Mouse (Mus musculus) ES-Bruce4 (cell line): ENCODE results near the gene Cfc1. TPM values are rescaled to one million over a fixed set of nuclear protein-coding genes. Genes with fewer than 3 reads are reported as not detected.

Experiments used
- H3K27ac ChIP-seq: 2 replicates; pipeline ENCODE4 v1.5.1; 2012; ENCODE audit warnings: low read length, inconsistent platforms; ENCODE audit not compliant: insufficient read depth
- H3K27me3 ChIP-seq: 2 replicates; pipeline ENCODE4 v1.6.1; 2012; ENCODE audit warnings: mild to moderate bottlenecking, low read length, inconsistent platforms; ENCODE audit not compliant: control insufficient read depth, poor library complexity, insufficient read depth, severe bottlenecking
- H3K36me3 ChIP-seq: 2 replicates; pipeline ENCODE4 v1.6.1; 2012; ENCODE audit warnings: inconsistent platforms, mild to moderate bottlenecking, low read length, moderate library complexity; ENCODE audit not compliant: control insufficient read depth, poor library complexity, insufficient read depth, severe bottlenecking
- H3K4me1 ChIP-seq: one replicate; pipeline ENCODE4 v1.8.1; 2011; ENCODE audit warnings: low read length; ENCODE audit not compliant: control insufficient read depth, insufficient read depth
- H3K4me3 ChIP-seq: 2 replicates; pipeline ENCODE4 v1.5.1; 2011; ENCODE audit warnings: low read depth, mild to moderate bottlenecking, low read length
- H3K9ac ChIP-seq: 2 replicates; pipeline ENCODE4 v1.6.1; 2012; ENCODE audit warnings: low read depth, mild to moderate bottlenecking, inconsistent platforms; ENCODE audit not compliant: poor library complexity, severe bottlenecking
- H3K9me3 ChIP-seq: replicated peaks from 2 replicates; pipeline ENCODE4 v1.6.1; 2012; ENCODE audit warnings: mild to moderate bottlenecking, low read length, inconsistent platforms; ENCODE audit not compliant: control insufficient read depth, poor library complexity, insufficient read depth, severe bottlenecking
- CTCF ChIP-seq: IDR thresholded peaks from one replicate; pipeline ENCODE4 v1.8.1; 2011; ENCODE audit warnings: low read depth, low read length
- EP300 ChIP-seq: IDR thresholded peaks from 2 replicates; pipeline ENCODE4 v1.6.1; 2011; ENCODE audit warnings: low read depth, low read length; ENCODE audit not compliant: insufficient read depth
- POLR2A ChIP-seq: IDR thresholded peaks from one replicate; pipeline ENCODE4 v1.8.1; 2011; ENCODE audit warnings: low read length; ENCODE audit not compliant: insufficient read depth
- polyA plus RNA-seq: library from polyadenylated mRNA; stranded (reverse); fragments of >200 nt; gene quantifications from 2 replicates; pipeline ENCODE4 v1.2.4, GENCODE M21; 2011; ENCODE audit warnings: low read depth; ENCODE audit not compliant: missing spikeins, insufficient read depth, insufficient read length

Gene Cfc1
- polyA plus RNA-seq, 1 experiment, result 1.8 TPM

DNA sequence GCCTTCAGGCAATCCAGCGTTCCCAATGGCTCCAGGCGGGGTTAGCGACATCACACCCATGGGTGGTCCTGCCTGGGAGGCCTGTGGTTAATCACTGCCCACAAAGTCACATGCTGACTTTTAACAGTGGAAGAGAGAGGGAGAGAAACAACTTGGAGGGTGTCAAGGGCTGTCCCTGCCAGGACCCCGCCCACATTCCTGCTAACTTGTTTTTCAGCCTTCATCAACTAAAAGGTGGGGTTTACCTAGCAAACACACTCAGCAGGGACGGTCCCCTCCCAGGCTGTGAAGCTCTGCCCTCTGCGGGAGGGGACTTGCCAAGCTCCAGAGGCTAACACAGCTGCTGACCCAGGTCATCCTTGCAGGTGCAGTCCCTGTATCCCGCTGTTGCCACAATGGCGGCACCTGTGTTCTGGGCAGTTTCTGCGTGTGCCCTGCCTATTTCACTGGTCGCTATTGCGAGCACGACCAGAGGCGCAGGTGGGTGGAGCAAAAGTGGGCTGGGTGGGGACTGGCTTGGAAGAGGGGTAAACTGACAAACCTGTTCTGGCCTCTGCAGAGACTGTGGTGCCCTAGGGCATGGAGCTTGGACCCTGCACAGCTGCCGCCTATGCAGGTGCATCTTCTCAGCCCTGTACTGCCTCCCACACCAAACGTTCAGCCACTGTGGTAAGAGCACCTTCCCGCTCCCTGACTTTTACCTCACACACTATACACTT lies 1.5 kb downstream of the Cfc1 start:
- Histone ChIP-seq H3K9ac (no peak overlapping the region), H3K4me1 (peaks cover 3% of the 10 kb centered on the region), H3K27ac (no peak overlapping the region), H3K36me3 (no peaks in the 10 kb centered on the region), H3K9me3 (no peaks in the 10 kb centered on the region), H3K4me3 (peak overlapping the region; percentile 29), H3K27me3 (no peaks in the 10 kb centered on the region)
- TF ChIP-seq EP300, result peak; percentile 71; the same call in 1 of the 2 replicates
- no peak for TF ChIP-seq POLR2A

DNA sequence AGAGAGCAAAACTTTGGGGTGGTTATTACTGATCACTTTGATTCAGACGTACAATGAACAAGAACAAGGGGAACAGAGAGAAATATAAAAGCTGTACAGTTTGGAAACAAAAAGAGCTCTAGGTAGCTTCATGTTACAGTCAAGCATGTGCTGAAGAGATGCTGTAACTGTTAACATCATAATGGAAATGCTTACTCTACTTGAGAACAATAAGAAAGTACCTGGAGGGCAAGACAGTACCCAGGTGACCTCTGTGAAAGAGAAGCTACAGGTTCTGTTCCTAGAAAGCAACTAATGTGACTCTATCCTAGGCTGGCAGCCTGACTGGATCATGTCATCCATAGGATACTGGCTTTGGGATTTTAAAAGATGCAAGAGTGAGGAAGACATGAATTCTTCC lies 11.6 kb downstream of the Cfc1 start:
- Histone ChIP-seq H3K4me1 (peaks cover 1% of the 10 kb centered on the region), H3K9ac (no peak overlapping the region), H3K36me3 (no peaks in the 10 kb centered on the region), H3K27ac (no peak overlapping the region), H3K4me3 (no peak overlapping the region), H3K27me3 (no peaks in the 10 kb centered on the region), H3K9me3 (no peaks in the 10 kb centered on the region)
- TF ChIP-seq POLR2A (no peak), CTCF (no peak), EP300 (no peak)

DNA sequence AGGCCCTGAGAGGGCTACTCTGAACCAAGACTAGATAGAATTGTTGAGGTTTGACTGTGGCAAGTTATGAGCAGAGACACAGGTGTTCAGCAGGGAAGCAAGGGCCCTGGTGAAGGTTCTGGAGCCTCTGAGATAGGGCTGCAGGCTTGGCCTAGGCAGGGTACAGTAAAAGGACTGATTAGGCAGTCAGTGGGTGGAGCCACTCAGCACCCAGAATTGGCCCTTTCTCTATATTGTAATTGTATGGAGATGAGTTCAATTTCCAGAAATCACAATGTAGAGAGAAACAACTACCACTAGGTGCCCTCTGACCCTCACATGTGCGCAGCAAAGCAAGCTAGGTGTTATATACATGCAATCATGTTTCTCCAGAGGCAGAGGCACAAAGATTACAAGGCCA lies 18.2 kb downstream of the Cfc1 start:
- no peak overlapping the region for H3K4me3 ChIP-seq
- H3K4me1 ChIP-seq, result no peaks in the 10 kb centered on the region
- no peaks in the 10 kb centered on the region; the same call in 1 of the 2 replicates for H3K9me3 ChIP-seq
- H3K9ac ChIP-seq, result no peak overlapping the region
- TF ChIP-seq CTCF (no peak), EP300 (no peak), POLR2A (no peak)
- no peak overlapping the region for H3K27ac ChIP-seq
- H3K27me3 ChIP-seq, result no peaks in the 10 kb centered on the region
- no peaks in the 10 kb centered on the region for H3K36me3 ChIP-seq

DNA sequence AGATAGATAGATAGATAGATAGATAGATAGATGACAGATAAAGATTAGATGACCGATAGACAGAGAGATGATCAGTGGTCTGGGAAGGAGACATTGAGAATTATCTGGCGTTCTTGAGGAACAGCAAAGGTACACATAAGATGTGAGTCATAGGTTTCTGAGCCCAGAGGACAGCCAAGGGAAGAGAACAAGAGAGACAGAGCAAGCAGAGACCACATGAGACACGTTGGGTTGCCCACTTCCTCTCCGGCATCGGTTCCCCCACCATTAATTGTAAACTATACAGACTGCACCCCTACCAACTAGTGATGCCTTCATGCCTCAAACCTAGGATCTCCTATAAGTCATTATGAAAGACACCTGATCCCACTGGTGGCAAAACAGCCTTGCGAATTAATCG lies 18.8 kb downstream of the Cfc1 start:
- Histone ChIP-seq H3K27ac (no peak overlapping the region), H3K4me3 (no peak overlapping the region), H3K27me3 (no peaks in the 10 kb centered on the region), H3K36me3 (no peaks in the 10 kb centered on the region), H3K9ac (no peak overlapping the region), H3K4me1 (no peaks in the 10 kb centered on the region), H3K9me3 (no peaks in the 10 kb centered on the region; the same call in 1 of the 2 replicates)
- no peak for TF ChIP-seq CTCF
- no peak for TF ChIP-seq EP300
- no peak for TF ChIP-seq POLR2A

DNA sequence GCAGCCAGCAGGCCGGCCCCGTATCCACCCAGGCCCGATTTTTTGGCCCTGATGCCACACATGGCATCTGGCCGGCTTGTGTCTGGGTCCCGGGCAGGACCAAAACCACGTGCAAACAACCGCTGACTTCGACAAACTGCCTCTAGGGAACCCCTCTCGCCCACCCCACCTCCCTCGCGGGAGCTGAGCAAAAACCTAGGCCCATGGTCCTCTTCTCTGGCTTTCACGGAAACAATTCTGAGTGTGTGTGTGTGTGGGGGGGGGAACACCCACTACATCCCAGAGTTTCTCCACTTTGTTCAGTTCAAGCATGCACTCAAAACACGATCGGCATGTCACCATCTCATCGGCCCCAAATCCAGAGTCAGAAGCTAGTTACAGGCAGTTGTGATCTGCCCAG lies 25.4 kb downstream of the Cfc1 start, which contains the start of gene Prss40:
Gene Prss40 (minus strand): TSS at position 101 of the 400 bp plus-strand sequence.
- H3K4me3 ChIP-seq, result no peak within 1 kb of the TSS
- H3K27ac ChIP-seq, result no peak within 1 kb of the TSS
- no peaks in the 10 kb centered on the region; the same call in 1 of the 2 replicates for H3K9me3 ChIP-seq
- no peaks in the 10 kb centered on the region for H3K4me1 ChIP-seq
- TF ChIP-seq CTCF (no peak), POLR2A (no peak), EP300 (no peak)
- H3K27me3 ChIP-seq, result no peaks in the 10 kb centered on the region
- H3K36me3 ChIP-seq, result no peaks in the 10 kb centered on the region
- no peak within 1 kb of the TSS for H3K9ac ChIP-seq

DNA sequence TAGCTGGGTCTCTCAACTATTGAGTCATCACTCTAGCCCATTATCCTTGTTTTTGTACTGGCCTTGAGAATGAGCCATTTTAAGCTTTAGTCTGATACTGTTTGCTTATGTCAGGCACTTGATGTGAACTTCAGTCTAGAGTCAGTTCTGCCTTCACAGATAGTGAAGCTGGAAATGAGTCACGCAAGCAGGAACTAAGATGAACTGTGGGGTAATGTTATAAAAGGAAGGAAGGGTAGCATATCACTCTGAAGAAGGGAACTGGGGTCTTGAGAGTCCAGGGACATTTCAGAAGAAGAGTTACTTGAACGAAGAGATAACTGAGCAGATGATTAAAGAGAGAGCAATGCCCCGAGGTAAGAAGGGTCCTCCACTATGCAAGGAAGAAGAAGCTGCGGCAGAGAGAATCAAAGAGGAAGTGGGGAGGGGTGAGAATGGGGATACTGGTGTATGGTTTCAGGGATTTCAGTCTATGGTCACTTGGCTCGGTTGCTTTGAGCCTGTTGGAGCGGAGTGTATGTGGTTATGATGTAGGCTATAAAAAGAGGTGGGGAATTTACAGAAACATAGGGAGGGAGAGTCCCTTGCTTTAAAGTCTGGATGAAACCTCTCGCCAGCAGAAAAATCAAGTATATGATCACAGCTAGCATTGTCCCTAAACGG lies 29.1 kb downstream of the Cfc1 start:
- no peak overlapping the region for H3K27ac ChIP-seq
- TF ChIP-seq CTCF, result no peak
- no peak for TF ChIP-seq POLR2A
- TF ChIP-seq EP300, result no peak
- no peak overlapping the region for H3K9ac ChIP-seq
- no peaks in the 10 kb centered on the region for H3K27me3 ChIP-seq
- no peak overlapping the region for H3K4me3 ChIP-seq
- no peaks in the 10 kb centered on the region for H3K9me3 ChIP-seq
- H3K4me1 ChIP-seq, result no peaks in the 10 kb centered on the region
- H3K36me3 ChIP-seq, result no peaks in the 10 kb centered on the region
